Mouse (Mus musculus): Measurements from ENCODE around the gene Iglon5.

The Iglon5 gene

DNA sequence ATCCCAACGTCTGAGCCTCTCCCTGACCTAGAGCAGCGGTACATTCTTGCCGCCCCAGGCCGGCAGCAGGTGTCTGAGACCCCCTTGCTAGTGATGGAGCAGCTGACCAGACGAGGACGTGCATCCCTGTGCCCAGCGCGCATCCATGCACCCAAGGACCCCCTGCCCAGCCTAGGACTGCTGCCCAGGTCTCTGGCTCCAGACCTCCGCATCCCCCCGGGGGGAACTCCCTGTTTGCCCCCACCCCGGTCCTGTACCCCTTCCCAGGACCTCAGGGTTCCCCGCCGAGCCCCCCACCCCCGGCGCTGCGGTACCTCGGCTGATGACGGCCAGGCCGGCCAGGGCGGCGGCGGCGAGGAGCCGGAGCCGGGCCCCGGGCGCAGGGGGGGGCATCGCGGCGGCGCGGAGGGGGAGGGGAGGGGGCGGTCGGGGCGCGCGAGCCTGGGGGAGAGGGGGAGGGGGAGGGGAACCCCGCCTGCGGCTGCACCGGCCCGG lies at the start of gene Iglon5:
Gene Iglon5 (minus strand): TSS at position 445 of the 495 bp plus-strand sequence.
- DNase-seq (ENCODE audit: low read depth): no peak

GRCm38 (mm10) chr7:43538524-43538923 lies 48.6 kb upstream of the Iglon5 start:
- no peak for DNase-seq (ENCODE audit: low read depth)

DNA sequence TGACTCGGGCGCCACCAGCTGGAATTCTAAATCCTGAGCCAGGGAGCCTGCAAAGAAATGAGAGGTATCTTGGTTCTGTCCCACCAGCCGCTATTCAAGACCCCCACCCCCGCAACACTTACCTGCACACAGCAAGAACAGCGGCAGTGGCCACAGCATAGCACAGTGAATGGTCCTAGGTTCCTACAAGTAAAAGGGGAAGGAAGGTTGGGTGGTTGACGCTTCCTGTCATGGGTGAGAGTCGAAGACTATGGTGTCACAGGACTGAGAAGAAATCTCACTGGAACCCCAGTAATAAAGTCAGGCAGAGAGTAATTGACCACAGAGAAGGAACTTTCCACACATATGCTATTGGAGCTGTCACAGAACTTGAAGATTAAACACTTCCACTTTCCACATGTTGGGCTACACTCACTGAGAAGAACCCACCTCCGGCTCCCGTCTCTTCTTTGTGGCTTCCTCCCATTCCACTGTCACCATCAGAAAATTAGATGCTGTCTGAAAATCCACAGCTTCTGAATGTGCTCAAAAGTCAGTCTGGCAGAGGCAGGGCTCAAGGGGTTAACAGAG lies 43.1 kb upstream of the Iglon5 start:
- no peak for DNase-seq (ENCODE audit: low read depth)

DNA sequence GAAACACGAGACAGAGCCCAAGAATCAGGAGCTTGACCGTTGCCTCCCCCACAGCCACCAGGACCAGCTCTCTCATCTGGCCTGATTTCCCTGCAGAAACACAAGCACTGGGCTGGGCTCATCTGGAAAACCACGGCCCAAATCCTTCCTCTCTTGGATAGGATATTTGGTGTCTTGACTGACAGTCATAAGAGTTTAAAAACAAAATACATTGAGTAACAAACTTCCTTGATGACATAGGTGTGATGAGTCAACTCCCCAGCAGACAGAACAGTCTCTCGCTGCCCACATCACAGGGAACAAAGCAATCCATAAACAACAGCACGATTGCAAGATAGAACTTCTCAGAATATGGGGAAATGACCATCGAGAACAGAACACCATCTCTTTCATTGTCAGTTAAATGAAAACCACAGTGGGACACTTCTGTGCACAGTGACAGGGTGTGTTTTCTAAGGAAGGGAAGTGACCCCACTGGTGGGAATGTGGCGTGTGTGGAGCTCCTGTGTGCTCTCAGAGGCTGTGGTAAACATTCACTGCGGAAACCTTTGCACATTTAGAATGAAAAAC lies 40.4 kb upstream of the Iglon5 start:
- DNase-seq (ENCODE audit: low read depth): peak; percentile 64

DNA sequence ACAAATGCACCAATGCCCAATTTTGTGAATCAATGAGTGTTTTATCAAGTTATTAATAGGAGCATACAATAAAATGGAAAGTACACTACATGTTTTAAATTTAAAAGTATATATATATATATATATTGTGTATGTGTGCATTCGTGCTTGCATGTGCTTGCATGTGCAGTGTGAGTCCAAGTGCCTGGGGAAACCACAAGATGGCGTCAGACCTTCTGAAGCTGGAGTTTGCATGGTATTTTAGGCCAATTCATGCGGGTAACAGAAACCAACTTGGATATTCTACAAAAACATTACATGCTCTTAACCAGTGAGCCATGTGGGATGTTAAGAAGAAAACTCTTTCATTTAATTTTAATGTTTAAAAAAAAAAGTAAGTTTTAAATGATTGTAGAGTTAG lies 35.4 kb upstream of the Iglon5 start:
- DNase-seq (ENCODE audit: low read depth): peak; percentile 75

GRCm38 (mm10) chr7:43522776-43523175 lies 32.9 kb upstream of the Iglon5 start:
- no peak for DNase-seq (ENCODE audit: low read depth)

- DNase-seq (ENCODE audit: low read depth): no peak
Observed at GRCm38 (mm10) chr7:43518341-43518740, 28.5 kb upstream of the Iglon5 start.

DNA sequence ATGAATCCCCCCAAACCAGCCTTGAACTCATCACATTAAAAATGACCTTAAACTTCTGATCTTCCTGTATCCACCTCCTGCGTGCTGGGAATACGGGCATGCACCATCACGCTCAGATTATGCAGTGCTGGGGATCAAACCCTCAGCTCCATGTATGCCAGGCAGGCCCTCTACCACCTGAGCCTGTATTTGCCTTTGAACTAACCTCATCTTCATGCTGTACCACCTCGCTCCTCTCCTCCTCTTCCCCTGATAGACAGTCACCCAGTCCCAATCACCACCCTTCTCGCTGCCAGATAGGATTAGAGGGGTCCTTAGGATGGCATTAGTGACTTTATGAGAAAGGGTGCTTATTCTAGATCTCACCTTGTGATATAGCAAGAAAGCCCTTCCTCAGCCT lies 25.2 kb upstream of the Iglon5 start:
- DNase-seq (ENCODE audit: low read depth): no peak

DNA sequence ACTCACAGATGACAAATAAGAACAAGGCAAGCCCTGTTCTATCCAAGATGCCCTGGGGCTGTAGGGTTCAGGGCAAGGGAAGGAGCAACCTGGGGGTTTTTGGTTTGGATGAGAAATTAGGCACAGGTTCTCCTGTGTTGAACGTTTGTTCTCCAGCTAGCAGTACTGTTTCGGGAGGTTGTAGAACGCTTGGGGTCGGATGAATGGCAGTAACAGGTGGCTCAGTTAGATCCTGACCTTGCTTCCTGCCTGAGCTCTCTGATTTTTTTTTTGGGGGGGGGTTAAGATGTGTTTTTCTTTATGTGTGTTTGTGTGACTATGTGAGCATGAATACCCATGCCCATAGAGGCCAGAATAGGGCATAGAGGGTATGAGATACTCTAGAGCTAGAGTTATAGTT lies 22.6 kb upstream of the Iglon5 start:
- no peak for DNase-seq (ENCODE audit: low read depth)

- DNase-seq (ENCODE audit: low read depth): no peak
Observed at GRCm38 (mm10) chr7:43511707-43512478, 22.0 kb upstream of the Iglon5 start.

- DNase-seq (ENCODE audit: low read depth): peak; percentile 61
Observed at GRCm38 (mm10) chr7:43495343-43496021, 5.6 kb upstream of the Iglon5 start.

DNA sequence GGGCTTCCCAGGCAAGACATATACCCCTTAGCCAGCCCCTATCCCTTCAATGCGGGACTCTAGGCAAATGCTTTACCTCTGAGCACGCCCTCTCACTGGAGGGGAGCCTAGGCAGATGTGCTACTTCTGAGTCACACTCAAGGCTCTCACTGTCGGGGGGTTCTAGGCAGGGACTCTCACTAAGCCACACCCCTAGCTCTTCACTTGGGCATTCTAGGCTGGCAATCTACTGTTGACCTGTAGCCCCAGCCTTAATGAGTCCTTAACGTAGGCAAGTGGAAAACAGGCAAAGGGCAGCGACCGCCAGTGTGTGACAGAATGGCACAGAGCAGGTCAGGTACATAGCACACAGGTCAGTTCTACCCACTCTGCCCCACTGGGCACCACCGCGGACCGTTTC lies 986 bp upstream of the Iglon5 start:
- peak; percentile 35 for DNase-seq (ENCODE audit: low read depth)

GRCm38 (mm10) chr7:43490182-43490584 lies 308 bp upstream of the Iglon5 start:
- peak; percentile 94 for DNase-seq (ENCODE audit: low read depth)

- DNase-seq (ENCODE audit: low read depth): peak; percentile 30
Observed at GRCm38 (mm10) chr7:43488646-43489045, 1.2 kb downstream of the Iglon5 start.

DNA sequence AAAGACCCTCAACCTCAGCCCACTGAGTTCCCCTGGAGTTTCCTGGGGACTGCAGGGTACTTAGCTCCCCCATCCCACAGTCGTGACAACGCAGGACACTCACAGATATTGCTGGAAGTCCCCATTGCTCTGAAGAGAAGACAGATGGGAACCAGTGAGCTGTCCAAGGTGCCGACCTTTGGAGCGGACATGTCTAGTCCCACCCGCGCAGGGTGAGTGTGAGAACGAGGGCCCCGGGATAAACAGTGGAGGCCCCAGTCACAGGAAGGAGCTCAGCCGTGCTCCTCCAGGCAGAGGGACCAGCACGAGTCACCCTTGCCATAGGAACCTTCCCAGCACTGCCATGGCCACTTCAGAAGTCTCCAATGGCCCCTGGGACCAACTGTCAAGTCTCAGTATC lies 6.6 kb downstream of the Iglon5 start:
- peak; percentile 55 for DNase-seq (ENCODE audit: low read depth)

DNA sequence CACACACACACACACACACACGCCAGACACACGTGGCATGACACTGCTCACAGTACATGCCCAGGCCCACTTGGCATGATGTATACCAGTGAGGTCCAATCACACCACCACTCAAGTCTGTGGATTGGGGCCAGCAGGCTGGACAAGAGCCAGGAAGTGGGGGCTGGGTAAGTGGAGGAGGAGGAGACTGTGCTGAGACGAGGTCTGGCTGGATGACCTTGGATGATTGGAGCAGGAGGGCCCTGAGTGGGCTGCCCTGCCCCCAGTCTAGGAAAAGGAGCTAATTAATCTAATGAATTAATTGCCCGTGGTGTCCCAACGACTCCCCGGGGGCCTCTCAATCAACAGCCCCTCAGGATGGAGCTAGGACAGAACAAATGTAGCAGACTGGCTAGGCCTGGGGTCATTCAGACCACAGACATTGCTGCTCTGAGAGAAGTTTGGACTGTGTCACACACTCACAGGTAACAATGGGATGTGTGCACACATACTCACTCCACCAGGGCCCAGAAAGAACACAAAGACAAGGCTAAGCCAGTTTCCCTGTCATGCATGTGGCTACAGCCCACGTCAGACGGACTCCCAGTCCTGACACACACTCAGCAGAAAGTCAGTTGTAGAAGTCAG lies 7.7 kb downstream of the Iglon5 start:
- peak; percentile 81 for DNase-seq (ENCODE audit: low read depth)

DNA sequence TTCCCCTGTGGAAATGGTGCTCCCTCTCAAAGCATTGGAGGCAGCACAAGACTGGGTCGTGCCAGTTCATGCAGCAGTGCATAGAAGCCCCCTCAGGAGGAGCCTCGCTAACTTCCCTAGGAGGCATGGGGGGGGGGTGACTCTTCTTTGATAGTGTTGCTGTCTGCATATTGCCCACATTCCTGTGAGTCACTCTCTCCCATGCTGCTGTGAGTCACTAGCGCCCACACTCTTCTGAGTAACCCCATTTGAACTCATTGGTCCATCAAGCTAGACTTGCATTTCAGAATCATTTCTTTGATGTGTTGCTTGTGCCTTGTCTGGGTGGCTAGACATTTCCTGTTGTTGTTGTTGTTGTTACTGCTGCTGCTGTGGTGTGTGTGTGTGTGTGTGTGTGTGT lies 8.7 kb downstream of the Iglon5 start:
- DNase-seq (ENCODE audit: low read depth): peak; percentile 87

GRCm38 (mm10) chr7:43476376-43476775 lies 13.5 kb downstream of the Iglon5 start:
- DNase-seq (ENCODE audit: low read depth): no peak

GRCm38 (mm10) chr7:43475706-43476105 lies 14.2 kb downstream of the Iglon5 start:
- no peak for DNase-seq (ENCODE audit: low read depth)

- DNase-seq (ENCODE audit: low read depth): peak; percentile 75
Observed at GRCm38 (mm10) chr7:43470373-43470772, 19.5 kb downstream of the Iglon5 start.

DNA sequence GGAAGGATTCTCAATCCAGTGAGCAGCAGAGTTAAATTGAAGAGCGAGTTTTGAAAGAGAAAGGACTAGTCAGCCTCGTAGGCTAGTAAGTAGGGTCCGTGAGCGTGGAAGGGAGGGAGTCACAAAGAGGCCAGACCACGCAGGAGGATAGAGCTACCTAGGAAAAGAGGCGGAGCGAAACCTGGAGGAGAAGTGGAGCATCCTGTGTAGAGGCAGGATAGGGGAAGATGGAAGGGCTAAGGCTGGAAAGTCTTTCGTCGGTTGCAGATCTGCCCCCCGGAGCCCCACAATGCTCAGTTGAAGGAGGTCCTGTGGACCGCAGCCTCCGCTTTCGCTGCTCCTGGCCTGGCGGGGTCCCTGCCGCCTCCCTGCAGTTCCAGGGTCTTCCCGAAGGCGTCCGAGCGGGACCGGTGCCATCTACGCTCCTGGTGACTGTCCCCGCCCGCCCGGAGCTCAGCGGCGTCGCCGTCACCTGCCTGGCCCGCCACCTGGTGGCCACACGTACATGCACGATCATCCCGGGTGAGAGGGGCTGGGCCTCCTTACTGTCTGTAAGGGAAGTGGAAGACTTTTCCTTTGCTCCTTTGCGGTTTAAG lies 23.7 kb downstream of the Iglon5 start:
- DNase-seq (ENCODE audit: low read depth): peak; percentile 92
